Mouse (Mus musculus) retina, embryonic 14.5 days (tissue): ENCODE data around the gene Ccnc.

Source experiments
- DNase-seq: peaks from one replicate; pipeline ENCODE4 v3.0.0-alpha.2; 2015; ENCODE audit warnings: low spot score

Gene Ccnc

DNA sequence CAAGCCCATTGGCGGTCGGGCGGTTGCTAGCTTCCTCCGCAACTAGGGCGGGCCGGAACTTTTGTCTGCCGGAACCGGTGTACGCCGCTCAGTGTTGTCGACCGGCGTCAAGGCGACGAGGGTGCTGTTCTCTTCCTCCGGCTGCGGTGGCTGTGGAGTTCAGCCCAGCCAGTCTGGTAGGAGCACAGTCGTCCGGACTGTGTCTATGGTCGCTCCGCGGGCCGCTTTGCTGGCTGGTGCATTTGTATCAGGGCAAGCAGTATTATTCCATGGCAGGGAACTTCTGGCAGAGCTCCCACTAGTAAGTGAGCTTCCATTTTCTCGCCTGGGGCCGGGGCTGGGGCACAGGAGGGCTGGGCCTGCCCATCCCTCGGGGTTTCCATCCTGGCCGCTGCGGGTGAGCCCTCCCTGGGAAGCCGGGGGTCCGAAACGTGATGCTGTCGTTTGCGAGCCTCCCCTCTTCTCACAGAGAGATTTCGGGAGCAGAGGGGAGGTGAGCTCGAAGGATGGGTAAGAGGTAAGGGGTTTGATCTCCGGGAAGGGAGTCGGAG lies at the start of gene Ccnc:
Gene Ccnc, plus strand, starts transcription at position 87 of the 551 bp plus-strand sequence.
- peak; percentile 93 for DNase-seq

DNA sequence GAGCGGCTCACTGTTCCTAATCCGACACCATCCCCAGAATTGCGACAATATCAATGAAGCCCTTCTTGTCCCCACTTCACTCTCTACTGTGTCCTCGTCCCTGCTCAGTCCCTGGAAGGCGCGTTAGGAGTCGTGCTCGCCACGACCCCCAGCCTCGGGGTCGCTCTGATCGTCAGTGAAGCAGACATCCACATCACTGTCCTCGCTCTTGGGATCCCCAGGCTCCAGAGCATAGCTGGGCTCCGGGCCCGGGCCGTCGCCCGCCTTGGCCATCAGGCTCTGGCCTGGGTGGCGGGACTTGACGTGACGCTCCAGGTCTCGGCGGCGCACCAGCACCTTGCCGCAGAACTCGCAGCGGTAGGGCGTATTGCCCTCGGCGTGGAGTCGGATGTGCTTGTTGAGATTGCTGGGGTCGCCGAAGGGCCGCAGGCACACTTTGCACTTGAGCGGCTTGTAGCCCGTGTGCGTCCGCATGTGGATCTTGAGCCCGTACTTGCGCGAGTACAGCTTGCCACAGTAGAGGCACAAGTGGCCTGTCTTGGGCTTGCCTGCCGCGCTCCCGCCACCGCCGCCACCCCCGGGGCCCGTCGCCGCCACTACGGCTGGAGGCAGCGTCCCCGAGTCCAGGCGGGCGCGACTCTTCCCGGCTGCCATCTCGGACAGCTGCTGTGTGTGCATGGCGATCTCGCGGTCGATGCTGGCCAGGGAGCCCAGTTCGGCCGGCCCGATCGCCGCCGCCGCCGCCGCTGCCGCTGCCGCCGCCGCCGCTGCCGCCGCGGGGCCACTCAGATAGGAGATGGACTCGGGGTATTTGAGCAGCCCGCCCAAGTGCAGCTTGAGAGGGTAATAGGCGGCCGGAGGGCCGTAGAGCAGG lies 49.2 kb upstream of the Ccnc start:
- DNase-seq = peak; percentile 47

GRCm38 (mm10) chr4:21678975-21679623 lies 48.4 kb upstream of the Ccnc start:
- peak; percentile 75 for DNase-seq

DNA sequence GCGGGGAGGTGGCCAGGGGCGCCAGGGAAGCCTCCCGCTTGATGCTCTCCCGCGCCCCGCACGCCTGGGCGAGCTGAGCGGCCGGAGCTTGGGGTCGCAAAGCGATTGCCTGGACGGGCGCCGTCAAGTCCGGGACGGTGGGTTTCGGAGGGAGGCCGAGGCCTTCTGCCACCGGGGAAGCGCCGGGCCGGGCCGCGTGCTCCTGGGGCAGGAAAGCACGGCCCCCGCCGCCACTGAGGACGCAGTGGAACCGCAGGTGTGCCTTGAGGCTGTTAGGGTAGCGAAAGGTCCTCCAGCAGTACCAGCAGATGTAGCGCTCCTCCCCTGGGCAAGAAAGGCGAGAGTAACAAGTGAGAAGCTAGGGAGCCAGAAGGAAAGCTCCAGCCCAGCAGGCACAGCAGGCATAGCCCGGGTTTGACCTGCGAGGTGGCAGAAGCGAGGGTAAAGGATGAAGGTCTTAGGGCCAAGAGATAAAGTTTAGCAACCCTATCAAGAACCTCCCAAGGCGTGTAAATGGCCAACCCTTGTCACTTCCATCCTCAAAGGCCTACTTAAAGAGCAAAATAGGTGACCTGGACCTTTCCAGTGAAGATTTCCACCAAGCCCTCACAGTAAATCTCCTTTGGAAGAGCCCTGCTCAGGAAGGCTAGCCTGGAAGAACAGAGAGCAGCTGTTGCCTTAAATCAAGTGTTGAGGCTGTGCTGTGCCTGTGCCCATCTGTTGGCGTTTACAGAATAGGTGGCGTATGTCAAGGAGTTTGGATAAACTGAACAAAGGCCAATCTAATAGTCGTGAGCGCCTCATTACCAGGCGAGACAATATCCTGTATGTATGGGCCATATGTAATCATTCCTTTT lies 47.6 kb upstream of the Ccnc start:
- DNase-seq = peak; percentile 42

GRCm38 (mm10) chr4:21680971-21681370 lies 46.5 kb upstream of the Ccnc start:
- DNase-seq = peak; percentile 24

DNA sequence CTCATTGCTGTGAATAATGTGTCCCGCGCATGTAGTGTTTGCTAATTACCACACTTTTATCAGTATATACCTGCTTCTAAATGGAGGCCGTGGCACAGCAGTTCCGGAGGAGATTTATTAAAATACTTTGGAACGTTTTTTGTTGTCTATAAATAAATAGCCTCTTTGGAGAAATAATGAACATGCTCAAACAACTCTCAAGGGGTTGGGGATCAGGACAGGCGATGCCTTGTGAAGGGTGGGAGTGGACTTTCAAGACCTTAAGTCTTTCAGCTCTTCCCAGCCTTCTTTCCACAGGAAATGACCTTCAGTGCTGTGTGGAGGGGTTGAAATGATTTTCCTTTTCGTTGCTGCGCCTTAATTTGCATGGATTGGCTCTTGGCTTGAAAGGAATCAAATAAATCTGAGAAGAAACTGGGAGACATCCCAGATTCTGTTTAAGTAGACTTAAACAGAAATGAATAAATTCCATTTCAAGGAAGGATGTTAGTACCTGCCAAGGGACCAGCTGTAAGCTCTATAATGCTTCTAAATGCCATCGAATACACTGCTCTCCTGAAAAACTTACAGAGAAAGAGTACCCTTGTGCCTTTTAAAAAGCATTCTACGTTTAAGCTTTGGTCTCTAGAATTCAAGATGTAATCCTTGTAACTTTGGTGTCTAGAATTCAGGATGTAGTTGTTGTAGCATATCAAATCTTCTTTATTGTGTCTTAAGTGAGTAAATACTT lies 44.9 kb upstream of the Ccnc start:
- peak; percentile 18 for DNase-seq

GRCm38 (mm10) chr4:21684341-21684970 lies 43.0 kb upstream of the Ccnc start:
- peak; percentile 20 for DNase-seq

- DNase-seq = peak; percentile 53
Measured at GRCm38 (mm10) chr4:21685595-21686091, 41.9 kb upstream of the Ccnc start, which contains the start of gene Prdm13. Prdm13 (minus strand) TSS chr4:21685963.

DNA sequence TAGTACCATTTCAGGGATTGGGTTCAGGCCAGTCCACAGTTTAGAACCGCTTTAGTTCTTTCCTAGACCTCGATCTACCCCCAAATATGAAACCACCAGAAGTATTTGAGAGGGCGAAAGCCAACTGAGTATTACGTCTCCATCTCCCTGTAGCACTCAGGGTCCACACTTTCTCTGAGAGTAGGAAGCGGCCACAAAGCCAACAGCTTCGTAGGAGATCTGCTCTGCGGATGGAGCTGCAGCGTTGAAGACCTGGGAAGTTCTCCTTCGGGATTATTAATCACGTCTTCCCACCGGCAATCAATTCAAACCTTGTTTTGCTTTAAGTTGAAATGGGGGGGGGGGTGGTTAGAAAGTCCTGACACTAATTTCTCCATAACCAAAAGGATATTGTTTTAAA lies 41.1 kb upstream of the Ccnc start:
- no peak for DNase-seq

DNA sequence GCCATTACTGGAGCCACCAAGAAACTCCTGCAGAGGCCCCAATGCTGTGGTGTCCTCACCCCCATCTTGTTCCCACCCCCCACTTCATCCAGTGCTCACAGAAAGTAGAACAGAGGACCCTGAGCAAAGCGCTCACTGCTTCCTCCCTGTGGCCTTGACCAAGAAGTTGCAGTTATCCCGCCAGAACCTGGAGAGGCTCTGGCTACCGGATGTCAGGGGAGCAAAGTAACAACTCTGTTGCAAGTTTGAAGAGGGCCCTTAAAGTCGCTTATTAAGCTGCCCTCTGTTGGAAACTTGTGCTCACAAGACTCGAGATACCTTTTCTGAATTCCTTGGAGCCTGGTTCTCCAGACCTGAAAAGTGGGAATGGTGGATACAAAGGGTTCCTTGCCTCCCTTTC lies 40.6 kb upstream of the Ccnc start:
- DNase-seq = peak; percentile 61

DNA sequence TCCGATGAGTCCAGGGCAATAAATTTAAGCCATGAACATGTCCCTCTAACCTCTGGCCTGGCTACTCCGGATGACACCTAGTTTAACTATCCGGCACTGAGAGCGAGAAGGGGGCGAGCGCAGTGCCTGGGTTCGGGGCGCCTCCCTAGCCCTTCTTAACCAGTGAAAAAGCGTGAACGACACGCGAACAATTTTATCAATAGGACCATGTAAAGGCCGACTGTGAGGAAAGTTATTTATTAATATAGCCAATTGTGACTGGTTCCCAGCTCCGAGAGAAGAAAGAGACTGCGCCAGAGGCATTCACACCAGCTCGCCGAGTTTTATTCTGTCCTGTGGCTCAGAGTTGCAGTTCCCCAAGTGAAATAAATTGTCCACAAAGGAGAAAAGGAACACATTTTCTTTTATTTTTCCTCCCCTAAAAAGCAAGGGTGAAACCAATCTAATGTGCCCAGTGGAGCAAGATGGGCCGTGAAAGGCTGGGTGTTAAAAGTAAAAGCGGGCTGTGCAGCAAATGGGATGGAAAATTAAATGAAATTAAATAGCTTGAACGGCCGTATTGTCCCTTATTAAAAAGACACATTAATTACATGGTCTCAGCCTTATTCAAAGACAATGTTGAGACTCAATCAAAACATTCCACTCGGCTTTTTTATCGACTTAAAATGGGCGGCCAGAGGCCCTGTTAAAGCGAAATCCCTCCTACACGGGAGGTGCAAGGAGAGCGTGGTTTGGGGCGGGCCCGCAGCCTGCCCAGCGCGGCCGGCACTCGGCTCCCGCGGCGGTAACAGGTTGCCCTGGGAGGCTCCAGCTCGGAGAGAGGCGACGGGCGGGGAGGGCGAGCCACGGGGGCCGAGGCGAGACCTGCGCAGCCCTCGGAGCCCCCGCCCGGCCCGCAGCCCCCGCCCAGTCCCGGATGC lies 39.5 kb upstream of the Ccnc start:
- DNase-seq = peak; percentile 50

- DNase-seq = peak; percentile 73
Measured at GRCm38 (mm10) chr4:21688703-21689200, 38.7 kb upstream of the Ccnc start.

DNA sequence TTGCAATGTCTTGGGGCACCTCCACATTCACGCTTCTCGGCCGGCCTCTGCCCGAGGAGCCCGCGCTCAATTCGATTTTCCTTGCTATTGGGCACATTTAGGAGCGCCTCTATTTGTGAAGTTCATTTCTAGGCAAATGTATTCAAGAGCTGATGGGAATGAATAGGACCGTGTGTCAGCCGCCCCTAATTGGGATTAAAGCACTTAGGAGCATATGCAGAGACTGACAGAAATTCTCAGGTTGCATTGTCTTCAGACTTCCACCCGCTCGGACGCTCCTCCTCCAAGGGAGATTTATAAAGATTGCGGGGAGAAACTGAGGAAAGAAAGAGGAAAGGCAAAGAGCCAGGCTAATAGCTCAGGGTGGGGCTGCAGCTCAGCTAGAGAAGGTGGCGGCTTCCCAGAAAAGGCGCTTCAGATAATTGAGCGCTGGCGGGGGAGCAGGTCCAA lies 38.0 kb upstream of the Ccnc start:
- peak; percentile 36 for DNase-seq

- DNase-seq = peak; percentile 23
Measured at GRCm38 (mm10) chr4:21690221-21690620, 37.3 kb upstream of the Ccnc start.

- peak; percentile 76 for DNase-seq
Measured at GRCm38 (mm10) chr4:21695638-21696254, 31.8 kb upstream of the Ccnc start.

GRCm38 (mm10) chr4:21705046-21705445 lies 22.5 kb upstream of the Ccnc start:
- no peak for DNase-seq

- DNase-seq = peak; percentile 87
Measured at GRCm38 (mm10) chr4:21712147-21712546, 15.4 kb upstream of the Ccnc start.

DNA sequence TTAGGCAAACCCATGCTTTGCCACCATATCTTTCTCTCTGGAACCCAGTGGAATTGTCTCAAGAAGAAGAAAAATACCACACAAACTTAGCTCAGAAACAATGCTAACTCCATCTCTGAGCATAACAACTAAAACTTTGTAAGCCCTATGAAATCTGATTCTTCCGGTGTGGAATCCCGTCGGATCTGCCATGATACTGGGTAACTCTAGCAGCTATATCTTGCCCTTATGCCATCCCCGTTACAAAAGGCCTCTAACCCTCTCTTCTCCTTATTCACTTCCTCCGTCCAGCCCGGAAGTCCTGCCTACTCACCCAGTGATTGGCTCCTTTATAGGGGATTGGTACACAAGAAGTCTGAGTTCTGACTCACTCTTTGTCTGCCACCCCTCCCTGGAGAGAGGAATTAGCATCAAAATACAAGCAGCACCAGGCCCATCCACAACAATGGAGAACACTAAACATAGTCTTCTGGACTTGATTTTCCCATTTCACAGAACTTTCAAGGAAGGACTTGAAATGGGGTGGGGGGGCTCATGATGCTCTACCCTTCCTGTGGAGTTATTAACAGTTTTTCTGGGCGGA lies 4.7 kb upstream of the Ccnc start:
- no peak for DNase-seq
